Mouse (Mus musculus): ENCODE measurements around the gene Ghr.

The Ghr gene

DNA sequence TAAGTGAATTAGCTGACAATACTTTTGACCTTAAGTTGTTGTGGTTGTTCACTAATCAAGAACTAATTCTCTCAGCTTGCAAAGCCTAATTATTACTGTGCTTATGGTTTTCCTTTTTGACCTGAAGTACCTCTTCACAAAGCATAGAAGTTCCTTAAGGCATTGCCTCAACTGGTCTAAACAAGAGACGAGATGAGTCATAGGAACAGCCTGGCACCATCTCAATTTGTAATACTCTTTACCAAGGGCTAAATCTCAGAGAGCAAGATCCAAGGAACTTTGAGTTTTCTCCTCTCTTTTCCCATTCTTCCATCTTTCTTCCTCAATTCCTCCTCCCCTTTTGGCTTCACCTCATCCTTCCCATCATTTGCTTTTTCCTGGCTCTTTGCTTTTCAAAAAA is 69.3 kb downstream of the Ghr start:
- DNase-seq = no peak

DNA sequence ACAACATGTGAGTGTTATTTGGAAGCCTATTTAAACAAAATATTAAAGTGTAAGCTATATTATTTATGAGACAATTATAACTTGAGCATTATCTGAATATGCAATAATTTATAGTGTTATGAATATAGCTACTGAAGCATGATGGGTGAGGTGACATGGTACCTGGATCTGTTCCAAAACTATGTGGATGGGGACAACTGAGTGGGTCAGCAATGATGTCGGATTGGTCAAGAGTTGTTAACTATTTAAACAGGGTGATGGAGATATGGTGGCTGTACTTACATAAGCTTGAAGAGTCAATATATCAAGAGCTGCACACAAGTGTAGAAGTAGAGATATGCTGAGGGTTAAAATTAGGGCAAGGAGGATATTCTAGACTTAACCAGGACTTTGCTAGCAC is 70.9 kb downstream of the Ghr start:
- DNase-seq = no peak

GRCm38 (mm10) chr15:3511639-3512171 is 71.6 kb downstream of the Ghr start:
- DNase-seq = no peak

DNA sequence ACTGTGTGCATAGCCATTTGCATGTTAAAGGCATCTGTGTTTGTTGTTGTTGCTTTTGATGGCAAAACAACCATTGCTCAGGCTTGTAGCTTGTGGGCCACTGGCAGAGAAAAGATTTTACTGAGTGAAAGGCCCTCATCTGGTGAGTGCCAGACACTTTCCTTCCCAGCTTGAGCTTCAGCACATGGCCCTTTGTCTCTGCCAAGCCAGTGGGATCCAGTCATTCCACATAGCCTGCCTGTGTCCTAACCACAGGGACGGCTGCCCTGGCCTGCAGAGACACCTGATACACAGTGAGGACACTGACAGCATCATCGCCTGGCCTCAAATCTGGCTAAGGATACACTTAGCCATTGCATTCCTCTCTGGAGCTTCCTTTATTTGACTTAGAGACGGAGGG is 74.2 kb downstream of the Ghr start:
- DNase-seq = no peak

- DNase-seq = no peak
Observed at GRCm38 (mm10) chr15:3507329-3507728, 76.0 kb downstream of the Ghr start.

DNA sequence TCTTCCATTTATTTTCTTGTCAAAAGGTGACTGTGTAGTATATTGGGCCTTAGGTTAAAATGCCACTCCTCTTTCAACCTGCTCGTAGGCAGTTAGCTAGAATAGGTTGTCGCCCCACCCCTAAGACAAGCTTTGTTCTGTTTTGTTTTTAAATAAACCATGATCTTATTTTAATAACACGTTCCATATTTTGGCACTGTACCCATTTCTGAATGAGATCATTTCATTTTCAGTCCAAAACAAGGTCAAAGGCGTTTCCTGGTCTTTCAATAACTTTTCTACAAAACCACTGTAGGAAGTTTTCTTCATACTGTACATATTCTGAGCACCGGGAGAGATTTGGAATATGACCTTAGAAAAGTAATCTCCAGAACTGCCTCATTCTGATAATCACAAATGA is 78.6 kb downstream of the Ghr start:
- no peak for DNase-seq

GRCm38 (mm10) chr15:3501683-3502082 is 81.6 kb downstream of the Ghr start:
- no peak for DNase-seq

- no peak for DNase-seq
Observed at GRCm38 (mm10) chr15:3499020-3499419, 84.3 kb downstream of the Ghr start.

- DNase-seq = no peak
Observed at GRCm38 (mm10) chr15:3497946-3498580, 85.2 kb downstream of the Ghr start.

DNA sequence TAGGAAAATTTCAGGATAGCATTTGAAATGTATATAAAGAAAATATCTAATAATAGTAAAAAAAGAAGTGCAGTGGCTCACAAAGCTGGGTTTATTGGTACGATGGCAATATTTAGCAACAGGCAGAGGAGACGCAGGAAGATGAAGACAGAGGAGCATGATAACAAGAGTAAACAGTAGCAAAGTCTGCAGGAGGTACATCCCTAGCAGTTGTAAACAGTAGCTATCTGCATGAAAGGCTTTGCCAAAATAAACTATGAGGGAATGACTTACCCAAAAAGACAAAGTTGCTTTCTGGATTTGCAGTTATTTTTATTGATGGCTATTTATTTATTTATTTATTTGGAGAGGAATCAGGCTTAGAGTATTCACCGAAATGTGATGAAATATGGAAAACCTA is 92.4 kb downstream of the Ghr start:
- no peak for DNase-seq

GRCm38 (mm10) chr15:3490011-3490410 is 93.3 kb downstream of the Ghr start:
- DNase-seq = no peak

- no peak for DNase-seq
Observed at GRCm38 (mm10) chr15:3489180-3489579, 94.1 kb downstream of the Ghr start.

GRCm38 (mm10) chr15:3488601-3489000 is 94.7 kb downstream of the Ghr start:
- DNase-seq = no peak

GRCm38 (mm10) chr15:3486691-3487090 is 96.6 kb downstream of the Ghr start:
- DNase-seq = no peak

DNA sequence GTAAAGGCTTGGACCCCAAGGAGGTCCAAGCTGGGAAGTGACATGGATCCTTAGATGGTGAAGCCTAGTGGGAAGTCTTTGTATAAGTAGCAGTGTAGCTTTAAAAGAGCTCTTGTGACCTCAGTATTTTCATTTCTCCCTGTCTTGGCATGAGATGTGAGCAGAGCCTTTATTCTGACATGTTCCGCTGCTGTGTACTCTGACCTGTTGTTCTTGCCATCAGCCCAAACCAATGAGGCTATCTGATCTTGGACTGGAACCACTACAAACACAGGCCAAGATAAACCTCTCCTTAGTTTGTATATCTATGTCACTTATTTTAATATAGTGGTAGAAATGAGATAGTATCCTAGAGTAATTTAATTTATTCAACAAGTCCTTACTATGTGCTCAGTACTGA is 97.9 kb downstream of the Ghr start:
- no peak for DNase-seq

GRCm38 (mm10) chr15:3483451-3483850 is 99.8 kb downstream of the Ghr start:
- no peak for DNase-seq

GRCm38 (mm10) chr15:3469230-3469629 is 114.1 kb downstream of the Ghr start:
- DNase-seq = no peak

- DNase-seq = no peak
Observed at GRCm38 (mm10) chr15:3466608-3467007, 116.7 kb downstream of the Ghr start.

GRCm38 (mm10) chr15:3464754-3465153 is 118.5 kb downstream of the Ghr start:
- no peak for DNase-seq

GRCm38 (mm10) chr15:3456543-3456942 is 126.7 kb downstream of the Ghr start:
- DNase-seq = no peak

DNA sequence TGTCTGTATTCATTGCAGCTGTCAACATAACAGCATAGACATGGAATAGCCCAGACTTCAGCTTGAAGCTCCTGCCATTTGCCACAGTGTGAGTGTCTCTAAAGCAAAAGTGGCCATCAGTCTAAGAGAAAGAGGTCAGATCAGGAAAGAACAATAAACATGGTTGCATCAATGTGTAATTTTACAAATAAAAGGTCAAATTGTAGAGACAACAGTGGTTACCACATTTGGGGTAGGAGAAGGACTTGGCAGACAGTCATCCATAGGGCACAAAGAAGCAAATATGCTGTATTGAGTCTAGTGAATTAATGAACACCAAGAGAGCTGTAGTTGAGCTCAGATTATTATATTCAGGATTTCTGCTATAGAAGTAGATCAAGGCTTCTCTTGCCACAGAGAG is 127.7 kb downstream of the Ghr start:
- DNase-seq = no peak

GRCm38 (mm10) chr15:3452080-3452752 is 131.1 kb downstream of the Ghr start:
- no peak for DNase-seq

DNA sequence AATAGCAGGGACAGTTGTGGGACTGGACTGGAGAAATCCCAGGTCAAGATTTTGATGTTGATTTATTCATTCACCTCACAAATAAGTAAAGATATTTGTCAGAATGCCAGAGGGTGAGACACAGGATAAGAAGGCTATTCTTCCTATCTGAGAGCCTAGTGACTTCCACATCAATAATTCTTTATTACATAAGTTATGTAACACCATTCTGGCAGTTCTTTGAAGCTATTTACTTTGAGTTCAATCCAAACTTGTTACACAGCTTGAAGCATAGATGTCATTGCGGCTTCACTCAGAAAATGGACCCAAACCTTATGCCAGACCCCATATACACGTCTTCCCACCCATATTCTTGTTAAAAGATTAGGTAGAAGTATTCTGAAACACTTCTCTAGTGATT is 133.7 kb downstream of the Ghr start:
- no peak for DNase-seq

DNA sequence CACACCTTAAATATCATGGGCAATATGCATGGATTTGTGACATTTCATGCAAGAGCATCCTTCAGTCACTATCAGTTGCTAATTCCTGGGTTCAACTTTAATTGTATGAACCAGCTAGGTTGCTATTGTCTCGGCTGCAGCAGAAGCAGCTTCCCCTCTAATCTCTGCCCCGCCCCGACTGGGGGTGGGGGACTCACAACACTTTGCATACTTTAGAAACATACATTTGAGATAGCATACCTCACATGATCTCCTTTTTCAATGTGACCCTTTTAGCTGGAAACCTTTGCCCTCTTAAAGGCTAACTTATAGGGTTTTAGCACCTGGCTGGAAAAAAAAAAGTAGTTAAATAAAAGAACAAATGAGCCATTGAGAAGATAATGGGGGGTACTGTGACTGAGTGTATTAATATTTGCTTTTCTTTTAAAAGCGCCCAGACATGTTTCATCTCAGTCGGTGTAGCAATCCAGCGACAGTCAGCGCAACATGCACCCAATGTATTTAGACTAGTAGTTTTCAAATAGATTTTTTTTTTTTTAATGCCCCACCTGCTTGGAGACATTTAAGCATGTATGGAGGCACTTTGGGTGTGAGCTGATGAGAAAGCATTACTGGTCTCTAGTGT is 137.9 kb downstream of the Ghr start:
- DNase-seq = no peak
